Mouse (Mus musculus): ENCODE results near the gene Sdr39u1.

The Sdr39u1 gene

DNA sequence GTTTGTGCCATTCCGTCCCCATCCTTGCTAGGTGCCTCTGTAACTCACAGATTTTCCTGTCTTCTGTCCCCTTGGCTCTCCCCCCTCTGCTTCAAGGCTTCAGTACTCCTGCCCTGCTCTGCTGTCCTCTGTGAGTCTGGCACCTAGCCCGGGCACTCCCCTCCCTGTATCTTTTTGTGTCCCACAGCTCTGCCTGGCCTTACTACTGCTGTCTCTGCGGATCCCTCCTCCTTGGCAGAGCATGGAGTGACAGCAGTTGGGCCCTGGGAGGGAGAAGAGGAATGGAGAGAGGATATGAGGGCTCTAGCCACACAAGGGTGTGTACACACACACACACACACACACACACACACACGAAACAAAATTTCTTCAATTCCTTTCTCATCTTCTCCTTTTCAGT is 15.9 kb downstream of the Sdr39u1 start, which contains the start of gene Cbln3:
Gene Cbln3, minus strand, starts transcription at position 227 of the 400 bp plus-strand sequence.
- in situ Hi-C loops (cut with MseI, MboI) = no loop called here

DNA sequence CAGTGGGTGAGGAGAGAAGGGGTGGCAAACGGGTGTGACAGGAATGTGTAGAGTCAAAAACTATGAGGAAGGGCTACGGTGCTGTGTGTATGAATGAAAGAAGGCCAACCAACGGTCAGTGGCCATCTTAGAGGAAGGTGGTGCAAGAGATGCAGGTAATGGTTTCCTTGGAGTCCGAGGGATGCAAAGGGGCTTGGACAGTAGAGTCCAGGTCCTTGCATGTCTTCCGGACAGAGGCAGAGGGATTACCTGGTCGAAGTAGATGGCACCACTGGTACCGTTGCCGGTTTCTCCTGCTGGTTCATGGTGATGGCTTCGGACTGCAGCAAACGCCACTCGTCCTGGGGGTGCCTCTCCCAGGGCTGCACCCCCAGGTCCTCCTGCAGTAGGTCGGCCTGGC is 16.4 kb downstream of the Sdr39u1 start:
- in situ Hi-C loops (cut with MseI, MboI) = no loop called here

DNA sequence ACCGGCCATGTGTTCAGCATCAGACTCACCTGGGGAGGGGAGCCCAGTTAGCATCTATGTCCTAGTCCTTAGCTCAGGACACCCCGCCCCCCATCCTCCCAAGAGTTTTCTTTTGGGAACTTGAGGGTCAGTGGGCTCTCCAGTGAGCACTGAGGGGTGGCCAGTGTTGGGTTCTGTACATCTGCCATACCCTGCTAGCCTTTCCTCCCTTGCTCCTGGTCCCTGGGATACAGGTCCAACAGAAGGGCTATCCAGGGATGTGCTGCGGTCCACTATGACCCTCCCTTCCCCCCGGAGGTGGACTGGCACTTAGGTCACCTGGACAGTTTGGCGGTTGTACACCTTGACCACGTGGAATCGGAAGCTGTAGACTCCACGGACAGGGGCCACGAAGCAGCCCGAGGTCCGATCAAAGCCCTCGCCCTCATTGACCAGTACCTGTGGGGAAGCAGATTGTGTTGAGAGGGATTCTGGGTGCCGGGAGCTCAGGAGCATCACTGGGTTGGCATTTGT is 16.9 kb downstream of the Sdr39u1 start:
- in situ Hi-C loops (cut with MseI, MboI) = no loop called here

DNA sequence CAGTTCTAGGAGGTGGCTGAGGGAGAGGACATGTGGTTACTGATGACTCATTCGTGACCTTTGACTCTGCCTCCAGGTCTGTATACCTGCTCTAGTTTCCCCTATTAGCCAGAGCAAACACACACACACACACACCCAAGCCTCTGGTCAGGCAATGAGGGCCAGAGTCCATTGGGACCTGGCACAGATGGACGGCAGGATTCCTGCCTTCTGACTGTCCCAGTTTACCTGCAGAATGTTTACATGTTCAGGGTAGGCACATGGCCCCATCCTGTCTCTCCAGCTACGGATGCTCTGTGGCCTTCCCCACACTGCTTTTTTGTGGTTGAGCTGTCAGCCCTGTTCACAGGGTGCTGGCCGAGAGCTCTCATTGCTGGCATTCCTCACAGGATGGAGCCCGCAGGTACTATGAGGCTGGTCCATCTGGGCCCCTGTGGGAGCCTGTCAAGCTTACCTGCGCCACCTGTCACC is 17.9 kb downstream of the Sdr39u1 start:
- in situ Hi-C loops (cut with MseI, MboI) = no loop called here

DNA sequence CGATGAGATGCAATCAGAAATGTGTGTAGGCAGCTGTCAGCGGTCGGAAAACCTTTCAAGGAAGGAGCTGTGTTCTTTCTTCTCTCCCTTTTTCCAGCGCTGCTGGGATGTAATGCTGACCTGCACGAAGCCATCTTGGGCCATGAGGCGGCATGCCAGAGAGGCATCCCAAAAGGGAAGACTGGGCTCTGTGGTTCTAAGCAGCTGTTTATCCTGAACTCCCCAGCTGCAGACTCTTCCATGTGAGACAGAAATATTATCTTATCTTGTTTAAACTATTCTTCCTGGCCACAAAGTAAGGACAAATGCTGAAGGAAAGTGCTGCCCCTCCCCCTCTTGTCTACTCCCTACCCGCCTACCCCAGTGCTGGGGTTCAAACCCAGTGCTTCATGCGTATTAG is 19.1 kb downstream of the Sdr39u1 start:
- in situ Hi-C loops (cut with MseI, MboI) = no loop called here

DNA sequence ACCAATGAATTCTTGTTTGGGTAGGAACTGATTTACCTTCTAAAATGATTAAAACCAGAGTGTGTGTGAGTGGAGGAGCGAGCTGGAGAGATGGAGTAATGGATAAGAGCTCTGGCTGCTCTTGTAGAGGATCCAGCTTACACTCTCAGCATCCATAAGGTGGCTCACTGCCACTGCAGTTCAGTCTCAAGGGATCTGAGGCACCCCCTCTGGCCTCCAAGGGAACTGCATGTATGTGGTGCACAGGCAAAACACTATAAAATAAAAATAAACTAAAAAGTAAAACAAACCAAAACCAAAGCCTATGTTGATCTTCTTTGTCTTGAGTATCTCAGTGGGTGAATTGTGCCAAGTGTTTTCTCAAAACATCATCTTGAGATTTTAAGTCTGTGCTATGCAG is 20.5 kb downstream of the Sdr39u1 start:
- in situ Hi-C loops (cut with MseI, MboI) = loop anchor here (5.0 kb wide), 1 partner anchor 38 kb away; no protein-coding TSS in a partner anchor

DNA sequence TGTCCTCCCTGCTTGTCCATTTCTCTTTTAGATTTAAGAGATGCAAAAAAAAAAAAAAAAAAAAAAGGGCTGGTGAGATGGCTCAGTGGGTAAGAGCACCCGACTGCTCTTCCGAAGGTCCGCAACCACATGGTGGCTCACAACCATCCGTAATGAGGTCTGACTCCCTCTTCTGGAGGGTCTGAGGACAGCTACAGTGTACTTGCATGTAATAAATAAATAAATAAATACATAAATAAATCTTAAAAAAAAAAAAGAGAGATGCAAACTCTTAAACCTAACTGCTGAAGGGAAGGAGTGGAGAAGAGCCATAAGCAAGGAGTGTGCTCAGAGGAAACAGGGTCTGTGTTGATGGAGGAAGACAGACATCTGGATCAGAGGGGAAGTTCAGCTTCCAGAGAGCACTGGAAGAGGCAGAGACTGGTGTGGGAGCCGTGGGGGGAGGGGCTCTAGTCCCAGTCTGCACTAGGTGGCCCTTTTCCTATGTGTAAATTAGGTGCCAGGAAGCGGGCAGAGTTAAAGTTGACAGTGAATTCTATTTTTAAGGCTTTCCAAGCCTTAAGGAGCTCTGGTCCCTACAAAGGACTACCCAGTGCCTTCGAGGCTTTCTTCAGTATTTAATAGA is 21.7 kb downstream of the Sdr39u1 start:
- in situ Hi-C loops (cut with MseI, MboI) = loop anchor here (5.0 kb wide), 1 partner anchor 39 kb away; no protein-coding TSS in a partner anchor

DNA sequence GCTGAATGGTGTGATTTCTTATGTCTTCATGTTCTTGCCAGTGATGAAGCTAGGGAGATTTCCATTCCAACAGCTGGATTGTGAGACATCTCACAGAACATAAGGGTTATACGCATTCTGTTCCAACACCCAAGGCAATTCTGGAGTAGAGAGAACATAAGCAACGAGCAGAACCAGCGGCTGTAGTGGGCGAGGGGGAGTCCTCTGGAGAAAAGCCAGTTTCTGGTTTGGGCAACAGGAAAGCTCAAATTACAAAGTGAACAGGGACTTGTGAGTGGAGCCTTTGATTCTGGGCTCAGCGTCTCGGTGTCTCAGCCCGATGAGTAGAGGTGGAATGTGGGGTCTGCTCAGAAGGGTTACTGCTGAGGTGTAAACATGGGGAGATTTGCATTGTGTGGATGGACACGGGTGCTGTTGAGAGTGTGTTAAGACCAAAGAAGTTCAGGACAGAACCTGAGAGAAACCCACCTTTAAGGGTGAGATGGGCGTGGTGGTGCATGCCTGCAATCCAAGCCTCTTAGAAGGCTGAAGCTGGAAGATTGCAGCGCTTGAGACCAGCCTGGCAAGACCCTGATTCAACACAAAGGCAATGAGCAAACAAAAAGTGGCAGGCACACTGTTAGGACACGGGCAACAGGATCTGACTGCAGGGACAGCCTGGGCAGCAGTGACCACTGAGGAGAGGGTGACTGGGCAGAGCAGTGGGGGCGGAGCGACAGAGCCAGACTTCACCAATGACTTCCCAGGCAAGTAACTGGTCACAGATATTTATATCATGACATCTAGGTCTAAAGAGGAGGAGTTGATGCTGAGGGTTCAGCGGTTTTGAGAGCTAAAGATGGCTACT is 22.4 kb downstream of the Sdr39u1 start:
- in situ Hi-C loops (cut with MseI, MboI) = loop anchor here (5.0 kb wide), 1 partner anchor 40 kb away; no protein-coding TSS in a partner anchor

DNA sequence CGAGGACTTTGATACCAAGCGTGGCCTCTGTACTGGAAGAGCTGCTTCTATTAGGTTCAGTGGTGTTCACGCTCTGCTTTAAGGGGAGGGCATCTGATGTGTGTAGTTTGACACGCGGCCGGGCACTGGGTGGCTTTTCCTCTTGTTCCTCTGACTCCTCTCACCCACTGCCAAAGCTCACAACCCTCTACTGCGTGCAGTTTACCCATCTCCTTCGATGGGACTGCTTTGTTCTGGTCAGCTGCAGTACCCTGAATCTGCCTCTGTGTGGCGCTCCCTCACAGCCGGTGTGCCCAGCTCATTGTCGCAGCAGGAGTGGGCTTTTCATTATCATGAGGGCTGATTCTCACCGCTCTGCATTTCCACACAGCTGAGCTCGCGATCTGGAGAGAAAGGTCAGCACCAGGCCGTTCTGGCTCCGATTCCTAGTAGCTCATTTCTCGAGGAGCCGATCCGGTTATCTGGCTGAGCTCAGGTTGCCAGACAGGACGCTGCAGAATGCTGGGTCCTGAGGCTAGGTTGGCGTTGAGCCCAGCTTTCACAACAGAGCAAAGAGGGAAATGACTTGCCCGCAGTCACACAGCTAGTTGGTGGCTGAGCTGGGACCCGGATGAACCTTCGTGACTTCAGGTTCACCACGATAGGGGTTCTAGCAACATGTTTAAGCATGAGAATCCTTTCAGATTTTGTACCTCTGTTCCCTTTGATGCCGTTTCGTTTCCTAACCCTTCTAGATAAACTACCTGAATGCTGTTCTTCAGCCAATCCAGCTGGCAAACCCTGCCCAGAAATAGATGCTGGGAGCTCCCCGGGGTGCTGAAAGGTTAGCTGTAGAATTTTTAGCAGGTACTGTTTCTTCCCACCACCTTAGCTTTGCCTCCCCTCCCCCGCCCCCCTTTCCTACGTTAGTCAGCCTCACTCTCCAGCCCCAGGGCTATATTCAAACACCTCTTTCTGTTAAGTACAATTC is 26.1 kb downstream of the Sdr39u1 start:
- in situ Hi-C loops (cut with MseI, MboI) = no loop called here

DNA sequence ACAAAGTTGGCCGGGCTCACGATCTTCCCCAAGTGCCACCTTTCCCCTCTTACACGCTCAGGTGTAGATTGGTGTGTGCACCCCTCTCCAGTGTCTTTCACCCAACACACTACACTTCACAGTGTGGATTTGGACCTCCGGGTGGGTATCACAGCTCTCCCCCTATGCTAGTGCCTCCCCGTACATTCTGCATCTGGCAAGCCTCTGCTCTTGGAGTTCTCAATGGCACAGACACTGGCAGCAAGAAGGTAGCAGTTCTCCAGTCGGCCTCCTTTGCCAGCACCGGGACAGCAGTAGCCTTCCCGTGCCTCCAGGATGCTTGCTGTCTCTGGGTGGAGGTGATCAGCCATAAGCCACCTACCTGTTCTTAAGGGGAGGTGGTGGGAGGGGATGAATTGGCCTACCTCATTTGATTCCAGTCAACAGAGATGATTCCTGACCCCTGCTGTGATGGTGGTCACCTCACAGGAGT is 26.8 kb downstream of the Sdr39u1 start:
- in situ Hi-C loops (cut with MseI, MboI) = no loop called here

DNA sequence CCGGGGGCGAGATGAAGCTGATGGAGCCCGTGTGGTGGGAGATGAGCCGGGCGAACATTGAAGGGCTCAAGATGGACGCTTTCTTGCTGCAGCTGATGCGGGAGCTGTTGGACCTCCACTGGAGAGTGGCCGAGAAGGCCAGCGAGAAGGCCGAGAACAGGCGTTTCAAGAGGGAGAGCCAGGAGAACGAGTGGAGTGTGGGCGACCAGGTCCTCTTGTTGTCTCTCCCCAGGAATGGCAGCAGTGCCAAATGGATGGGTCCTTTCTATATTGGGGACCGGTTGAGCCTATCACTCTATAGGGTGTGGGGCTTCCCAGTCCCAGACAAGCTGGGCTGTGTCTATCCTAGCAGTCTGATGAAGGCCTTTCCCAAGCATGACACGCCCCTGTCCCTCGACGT is 27.5 kb downstream of the Sdr39u1 start:
- in situ Hi-C loops (cut with MseI, MboI) = no loop called here

DNA sequence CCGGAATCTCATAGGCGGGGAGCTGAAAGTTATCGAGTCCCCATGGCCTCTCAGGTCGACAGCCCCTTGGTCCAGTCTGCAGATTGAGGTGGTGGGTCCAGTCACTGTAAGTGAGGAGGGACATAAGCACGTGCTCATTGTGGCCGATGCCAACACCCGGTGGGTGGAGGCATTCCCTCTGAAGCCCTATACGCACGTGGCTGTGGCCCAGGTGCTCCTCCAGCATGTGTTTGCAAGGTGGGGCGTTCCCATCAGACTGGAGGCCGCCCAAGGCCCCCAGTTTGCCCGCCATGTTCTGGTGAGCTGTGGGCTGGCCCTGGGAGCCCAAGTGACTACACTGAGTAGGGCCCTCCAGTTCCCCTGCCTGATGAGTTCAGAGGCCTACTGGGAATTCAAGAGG is 28.1 kb downstream of the Sdr39u1 start:
- in situ Hi-C loops (cut with MseI, MboI) = no loop called here

DNA sequence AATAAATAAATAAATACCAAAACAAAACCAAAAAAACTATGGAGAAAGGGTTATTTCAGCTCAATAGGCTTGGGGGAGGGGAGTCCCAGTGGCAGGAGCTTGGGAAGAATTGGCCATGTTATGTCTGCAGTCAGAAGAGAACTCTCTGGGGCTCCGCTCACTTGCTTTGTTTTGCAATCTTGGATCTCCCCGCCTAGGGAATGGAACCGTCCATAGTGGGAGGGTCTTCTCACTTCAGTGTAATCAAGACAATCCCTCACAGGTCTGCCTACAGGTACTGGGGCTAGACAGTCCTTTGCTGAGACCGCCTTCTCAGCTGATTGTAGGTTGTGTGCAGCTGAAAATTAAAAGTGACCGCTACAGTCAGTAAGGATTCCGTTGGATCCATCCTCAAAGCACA is 30.6 kb downstream of the Sdr39u1 start:
- in situ Hi-C loops (cut with MseI, MboI) = no loop called here

DNA sequence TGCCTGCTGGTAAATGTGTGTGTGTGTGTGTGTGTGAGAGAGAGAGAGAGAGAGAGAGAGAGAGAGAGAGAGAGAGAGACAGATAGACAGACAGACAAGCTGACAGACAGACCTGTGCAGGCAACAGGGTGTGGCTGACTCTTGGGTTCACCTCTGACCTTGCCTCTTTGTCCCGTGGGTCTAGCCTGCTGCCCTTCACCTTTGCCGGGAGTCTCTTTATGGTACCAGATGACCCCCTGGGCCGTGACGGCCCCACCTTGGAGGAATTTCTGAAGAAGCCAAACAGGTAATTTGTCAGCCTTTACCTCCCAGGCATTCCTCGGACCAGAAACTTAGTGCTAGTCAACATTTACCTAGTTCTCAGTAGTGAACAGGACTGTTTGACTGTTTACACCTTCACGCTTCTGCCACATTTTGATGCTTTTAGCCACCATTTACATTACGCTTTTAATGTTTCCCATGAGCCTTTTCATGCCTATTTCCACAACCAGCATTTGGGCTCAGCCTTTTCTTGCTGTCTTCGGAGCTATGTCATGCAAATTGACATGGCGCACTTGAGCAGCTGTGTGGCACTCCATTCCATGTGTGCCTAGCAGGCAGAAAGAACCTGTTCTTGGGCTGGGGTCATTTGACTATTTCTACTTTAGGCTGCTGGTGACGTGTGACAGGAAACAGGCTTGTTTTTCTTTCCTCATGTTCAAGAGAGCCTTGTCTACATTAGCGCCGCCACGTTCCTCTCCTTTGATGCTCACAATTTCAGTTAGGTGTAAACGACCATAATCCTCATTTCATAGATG is 31.7 kb downstream of the Sdr39u1 start:
- in situ Hi-C loops (cut with MseI, MboI) = no loop called here

DNA sequence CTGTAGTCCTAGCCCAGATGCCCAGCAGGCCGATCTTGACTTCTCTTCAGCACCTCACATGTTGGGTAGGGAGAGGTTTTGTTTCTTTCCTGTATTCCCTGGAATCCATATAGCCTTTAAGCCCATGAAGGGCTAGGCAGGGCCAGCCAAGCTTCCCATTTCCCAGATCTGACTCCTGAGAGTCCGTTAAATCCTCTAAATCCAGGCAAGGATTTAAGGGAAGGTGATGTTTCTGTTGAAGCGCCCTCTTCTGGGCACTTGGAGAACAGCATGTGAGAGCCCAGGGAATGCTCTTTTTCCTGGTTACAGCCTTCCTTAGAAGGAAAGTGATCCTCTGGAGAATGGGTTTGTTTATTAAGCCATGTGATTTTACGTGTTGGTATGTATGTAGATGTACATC is 33.1 kb downstream of the Sdr39u1 start:
- in situ Hi-C loops (cut with MseI, MboI) = no loop called here

DNA sequence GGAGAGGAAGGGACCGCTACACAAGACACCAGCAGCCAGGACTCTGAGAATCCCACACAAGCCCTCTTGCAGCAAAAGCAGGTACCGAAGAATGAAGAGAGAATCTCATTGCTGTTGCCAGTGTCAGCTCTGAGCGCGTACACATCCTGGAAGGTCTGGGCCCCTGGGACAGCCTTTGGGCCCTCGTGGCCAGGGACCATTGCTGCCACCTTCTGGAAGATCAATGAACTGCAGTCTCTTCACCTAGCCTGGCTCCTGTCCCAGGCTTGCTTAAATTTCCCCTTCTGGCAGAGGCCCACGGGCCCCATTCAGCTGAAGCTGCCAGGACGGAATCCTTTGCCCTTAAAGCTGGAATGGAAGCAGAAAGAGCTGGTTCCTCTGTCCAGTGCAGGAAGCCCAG is 36.3 kb downstream of the Sdr39u1 start:
- in situ Hi-C loops (cut with MseI, MboI) = no loop called here

DNA sequence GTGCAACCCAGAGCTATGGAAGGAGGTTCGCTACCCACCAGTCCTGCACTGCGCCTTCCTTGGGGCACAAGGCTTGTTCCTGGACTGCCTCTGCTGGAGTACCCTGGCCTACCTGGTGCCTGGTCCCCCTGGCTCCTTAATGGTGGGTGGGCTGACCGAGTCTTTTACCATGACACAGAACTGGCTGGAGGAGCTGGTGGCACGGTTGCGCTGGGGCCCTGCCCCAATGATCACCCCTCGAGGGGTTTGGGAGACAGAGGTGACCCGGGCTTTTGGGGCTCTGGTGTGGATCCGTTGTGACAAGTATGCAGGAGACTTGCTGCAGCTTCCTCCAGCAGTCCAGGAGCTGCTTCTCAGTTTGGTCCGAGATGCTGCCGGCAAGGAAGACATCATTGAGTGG is 37.1 kb downstream of the Sdr39u1 start:
- in situ Hi-C loops (cut with MseI, MboI) = no loop called here

DNA sequence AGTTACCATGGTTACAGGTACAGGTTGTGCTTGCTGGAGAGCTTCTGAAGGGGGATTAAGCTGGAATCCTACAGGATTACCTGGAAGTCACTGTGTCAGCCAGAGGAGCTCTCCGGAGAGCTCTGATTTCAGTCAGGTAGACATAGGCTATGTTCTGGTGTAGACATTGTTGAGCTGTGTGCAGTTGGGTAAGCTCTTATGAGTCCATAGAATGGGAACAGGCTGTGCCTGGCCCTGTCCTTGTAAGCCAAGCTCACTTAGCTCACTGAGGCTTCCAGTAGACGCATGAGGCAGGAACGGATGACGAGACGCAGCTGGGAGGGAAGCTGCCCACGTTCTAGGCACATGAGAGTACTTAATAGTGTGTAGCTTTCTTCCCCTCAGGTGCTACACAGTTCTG is 37.9 kb downstream of the Sdr39u1 start:
- in situ Hi-C loops (cut with MseI, MboI) = no loop called here

DNA sequence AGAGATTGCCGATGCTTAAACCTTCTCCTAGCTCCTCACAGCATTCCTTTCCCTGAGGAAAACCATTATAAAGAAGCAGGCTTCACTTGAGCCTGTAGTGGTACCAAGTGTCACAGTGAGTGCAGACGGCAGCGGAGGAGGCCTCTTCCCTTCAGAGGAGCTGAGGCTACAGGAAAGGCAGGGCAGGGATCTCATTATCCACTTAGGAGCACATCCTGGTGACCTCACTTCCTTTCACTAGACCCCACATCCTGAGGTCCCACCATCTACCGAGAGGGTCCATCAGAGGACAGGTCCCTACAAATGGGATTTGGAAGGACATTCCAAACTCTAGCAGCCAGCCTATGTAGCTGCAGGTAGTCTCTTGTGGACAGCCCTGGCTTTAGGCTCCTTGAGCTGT is 42.5 kb downstream of the Sdr39u1 start:
- in situ Hi-C loops (cut with MseI, MboI) = no loop called here

DNA sequence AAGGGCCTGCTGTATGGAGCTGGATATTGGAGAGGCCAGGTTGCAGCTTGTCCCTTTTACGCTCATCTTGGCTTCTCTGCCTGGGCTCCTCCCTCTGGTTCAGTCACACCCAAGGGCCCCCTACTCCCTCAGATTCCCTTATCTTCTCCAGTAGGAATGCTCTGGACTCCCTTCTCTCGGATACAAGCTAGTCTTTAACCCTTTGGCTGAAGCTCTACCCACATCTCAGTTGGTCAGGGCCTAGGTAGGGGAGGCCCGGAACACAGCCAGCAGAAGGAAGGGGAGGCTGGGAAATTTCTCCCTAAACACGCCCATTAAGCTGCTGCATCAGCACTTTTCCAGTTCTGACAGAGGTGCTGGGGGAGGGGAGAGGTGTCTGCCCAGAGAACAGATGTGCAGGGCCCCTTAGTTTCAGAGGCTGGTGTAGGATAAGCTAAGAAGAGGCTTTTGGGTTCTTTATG is 45.0 kb downstream of the Sdr39u1 start:
- in situ Hi-C loops (cut with MseI, MboI) = no loop called here
